Mouse (Mus musculus): ENCODE measurements at regions not wholly inside any gene's neighbourhood (a gene's known extent, or its start where the extent isn't known, plus 50 kb on each side); places are given as distances from the start of the nearest gene placed in this dataset.

DNA sequence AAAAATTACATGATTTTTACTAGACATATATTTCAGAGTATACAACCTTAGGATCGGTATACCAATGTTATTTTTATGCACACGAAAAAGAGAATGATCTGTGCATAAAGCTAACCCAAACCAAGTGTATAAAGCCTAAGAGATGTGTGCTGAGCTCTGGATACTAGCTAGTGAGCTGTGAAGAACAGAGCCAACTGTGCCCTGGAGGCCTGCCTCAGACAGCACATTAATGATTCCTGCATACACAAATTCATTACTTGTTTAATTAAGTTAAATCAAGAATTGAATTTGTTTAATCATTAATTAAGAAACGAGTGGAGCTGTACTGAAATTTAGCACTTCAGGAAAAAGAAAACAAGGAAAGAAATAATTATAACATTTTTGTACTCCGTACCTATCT is 139.0 kb upstream of the Prkcq start:
- no peak for TF ChIP-seq POLR2A (IDR thresholded peaks at IDR 0.05; ENCODE audit: borderline replicate concordance, control insufficient read depth, low read depth, low read length)
- TF ChIP-seq CTCF (IDR thresholded peaks at IDR 0.05; ENCODE audit: control insufficient read depth, insufficient read depth, low read length), result no peak
- Histone ChIP-seq H3K4me1 (ENCODE audit: control insufficient read depth, insufficient read depth, low read length) (no peaks in the 10 kb centered on the region), H3K4me3 (replicated peaks; ENCODE audit: control insufficient read depth, low read depth, low read length) (no peak overlapping the region), H3K27ac (ENCODE audit: control insufficient read depth, insufficient read depth, low read depth, low read length, poor library complexity) (no peak overlapping the region)
- 77% methylated on average over 4 of the region's 4 CpGs for WGBS

DNA sequence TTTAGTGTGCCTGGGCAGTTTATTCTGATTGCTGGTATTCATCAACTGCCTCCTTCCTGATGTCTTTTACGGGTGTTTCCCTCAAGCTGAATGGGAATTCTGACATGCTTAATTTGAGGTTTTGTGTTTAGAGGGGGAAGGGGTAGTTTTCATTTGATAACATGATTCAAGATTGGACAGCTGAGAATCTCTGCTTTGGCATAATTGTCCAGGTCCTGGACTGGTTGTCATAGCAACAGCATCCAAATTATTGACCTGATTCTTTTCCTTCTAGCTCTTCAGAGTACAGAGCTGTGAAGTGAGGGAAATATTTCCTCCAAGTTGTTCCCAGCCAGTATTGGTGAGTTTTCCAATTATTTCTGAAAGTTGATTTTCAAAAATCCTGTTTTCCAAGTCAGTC is 137.7 kb upstream of the Prkcq start:
- TF ChIP-seq POLR2A (IDR thresholded peaks at IDR 0.05; ENCODE audit: borderline replicate concordance, control insufficient read depth, low read depth, low read length) (no peak), CTCF (IDR thresholded peaks at IDR 0.05; ENCODE audit: control insufficient read depth, insufficient read depth, low read length) (no peak)
- no peak overlapping the region for H3K4me3 ChIP-seq (replicated peaks; ENCODE audit: control insufficient read depth, low read depth, low read length)
- 60% methylated on average over 1 of the region's 1 CpGs for WGBS
- no peaks in the 10 kb centered on the region for H3K4me1 ChIP-seq (ENCODE audit: control insufficient read depth, insufficient read depth, low read length)
- no peak overlapping the region for H3K27ac ChIP-seq (ENCODE audit: control insufficient read depth, insufficient read depth, low read depth, low read length, poor library complexity)

DNA sequence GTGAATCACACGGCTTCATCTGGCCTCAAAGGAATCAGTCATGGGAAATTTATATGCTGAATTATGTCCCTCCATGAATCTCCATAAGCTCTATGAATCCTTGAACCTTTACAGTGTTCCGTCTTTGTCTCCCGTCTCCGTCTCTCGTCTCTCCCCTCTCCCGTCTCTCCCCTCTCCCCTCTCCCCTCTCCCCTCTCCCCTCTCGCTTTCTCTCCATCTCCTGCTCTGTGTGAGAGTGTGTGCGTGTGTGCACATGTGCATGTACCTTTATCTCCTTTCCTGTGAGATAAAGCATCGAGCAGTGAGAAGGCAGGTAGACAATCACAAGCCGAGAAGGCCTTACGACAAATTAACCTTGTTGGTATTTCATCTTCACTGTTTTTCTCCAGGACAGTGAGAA is 134.6 kb upstream of the Prkcq start:
- no peaks in the 10 kb centered on the region for H3K4me1 ChIP-seq (ENCODE audit: control insufficient read depth, insufficient read depth, low read length)
- H3K27ac ChIP-seq (ENCODE audit: control insufficient read depth, insufficient read depth, low read depth, low read length, poor library complexity), result no peak overlapping the region
- TF ChIP-seq POLR2A (IDR thresholded peaks at IDR 0.05; ENCODE audit: borderline replicate concordance, control insufficient read depth, low read depth, low read length), result no peak
- no peak for TF ChIP-seq CTCF (IDR thresholded peaks at IDR 0.05; ENCODE audit: control insufficient read depth, insufficient read depth, low read length)
- 80% methylated on average over 11 of the region's 11 CpGs for WGBS
- H3K4me3 ChIP-seq (replicated peaks; ENCODE audit: control insufficient read depth, low read depth, low read length), result no peak overlapping the region

DNA sequence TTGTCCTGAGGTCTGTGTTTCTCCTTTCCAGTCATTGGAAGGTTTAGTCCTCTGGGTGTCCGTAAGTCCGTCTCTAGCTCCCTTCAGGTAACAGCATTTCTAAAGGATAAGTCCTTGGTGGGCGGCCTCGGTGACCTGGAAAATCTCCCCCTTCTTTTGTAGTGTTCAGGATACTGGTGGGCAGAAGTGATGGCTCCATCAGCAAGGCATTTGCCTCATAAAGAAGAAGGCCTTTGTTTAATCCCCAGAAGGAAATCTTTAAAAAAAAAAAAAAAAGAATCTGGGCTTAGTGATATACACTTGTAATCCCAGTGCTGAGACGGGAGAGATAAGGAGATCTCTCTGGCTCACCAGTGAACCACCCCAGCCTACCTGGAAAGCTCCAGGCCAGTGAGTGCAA is 133.5 kb upstream of the Prkcq start:
- 80% methylated on average over 5 of the region's 5 CpGs for WGBS
- Histone ChIP-seq H3K27ac (ENCODE audit: control insufficient read depth, insufficient read depth, low read depth, low read length, poor library complexity) (no peak overlapping the region), H3K4me3 (replicated peaks; ENCODE audit: control insufficient read depth, low read depth, low read length) (no peak overlapping the region), H3K4me1 (ENCODE audit: control insufficient read depth, insufficient read depth, low read length) (no peaks in the 10 kb centered on the region)
- TF ChIP-seq POLR2A (IDR thresholded peaks at IDR 0.05; ENCODE audit: borderline replicate concordance, control insufficient read depth, low read depth, low read length) (no peak), CTCF (IDR thresholded peaks at IDR 0.05; ENCODE audit: control insufficient read depth, insufficient read depth, low read length) (no peak)

DNA sequence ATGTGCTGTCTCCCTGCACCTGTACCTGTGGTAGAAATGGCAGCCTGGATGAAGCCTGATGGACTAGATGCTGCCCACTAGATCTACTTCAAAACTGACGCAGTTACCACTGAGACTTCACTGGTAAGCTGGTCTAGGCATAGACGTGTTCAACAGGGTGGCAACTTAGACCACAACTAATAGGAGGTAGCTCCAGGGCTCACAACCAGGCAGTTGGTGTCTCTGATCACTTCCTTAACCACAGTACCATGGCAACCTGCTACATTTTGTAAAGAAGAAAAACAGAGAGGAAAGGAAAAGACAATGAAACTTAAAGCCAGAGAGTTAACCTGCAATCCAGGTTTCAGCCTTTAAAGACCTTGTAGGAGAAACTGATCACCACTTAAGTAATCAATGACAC is 131.9 kb upstream of the Prkcq start:
- TF ChIP-seq CTCF (IDR thresholded peaks at IDR 0.05; ENCODE audit: control insufficient read depth, insufficient read depth, low read length) (no peak), POLR2A (IDR thresholded peaks at IDR 0.05; ENCODE audit: borderline replicate concordance, control insufficient read depth, low read depth, low read length) (no peak)
- Histone ChIP-seq H3K4me3 (replicated peaks; ENCODE audit: control insufficient read depth, low read depth, low read length) (no peak overlapping the region), H3K4me1 (ENCODE audit: control insufficient read depth, insufficient read depth, low read length) (no peaks in the 10 kb centered on the region), H3K27ac (ENCODE audit: control insufficient read depth, insufficient read depth, low read depth, low read length, poor library complexity) (no peak overlapping the region)
- 43% methylated on average over 2 of the region's 2 CpGs for WGBS

- no peak overlapping the region for H3K4me3 ChIP-seq (replicated peaks; ENCODE audit: control insufficient read depth, low read depth, low read length)
- no peak overlapping the region for H3K27ac ChIP-seq (ENCODE audit: control insufficient read depth, insufficient read depth, low read depth, low read length, poor library complexity)
- WGBS, result 74% methylated on average over 3 of the region's 3 CpGs
- no peaks in the 10 kb centered on the region for H3K4me1 ChIP-seq (ENCODE audit: control insufficient read depth, insufficient read depth, low read length)
- TF ChIP-seq CTCF (IDR thresholded peaks at IDR 0.05; ENCODE audit: control insufficient read depth, insufficient read depth, low read length), result no peak
- TF ChIP-seq POLR2A (IDR thresholded peaks at IDR 0.05; ENCODE audit: borderline replicate concordance, control insufficient read depth, low read depth, low read length), result no peak
Measured at GRCm38 (mm10) chr2:11044727-11045274, 127.1 kb upstream of the Prkcq start.

DNA sequence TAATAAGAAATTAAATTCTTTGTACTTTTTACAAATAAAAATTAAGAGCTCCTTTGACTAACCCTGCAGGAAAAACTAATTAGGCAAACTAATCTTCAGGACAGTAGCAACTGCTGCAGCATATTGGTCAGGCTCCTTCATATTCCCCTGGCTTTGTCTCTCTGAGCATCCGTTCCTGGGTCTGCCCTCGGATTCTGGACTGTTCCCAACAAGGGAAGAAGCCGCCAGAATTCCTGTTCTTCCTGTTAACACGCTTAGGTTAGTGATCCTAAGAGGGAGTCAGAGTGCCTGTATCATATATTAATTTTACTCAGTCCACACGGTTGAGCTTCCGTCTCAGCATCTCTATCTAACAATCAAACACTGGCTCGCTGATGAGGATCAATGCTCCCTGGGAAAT is 120.3 kb upstream of the Prkcq start:
- TF ChIP-seq POLR2A (IDR thresholded peaks at IDR 0.05; ENCODE audit: borderline replicate concordance, control insufficient read depth, low read depth, low read length) (no peak), CTCF (IDR thresholded peaks at IDR 0.05; ENCODE audit: control insufficient read depth, insufficient read depth, low read length) (no peak)
- Histone ChIP-seq H3K4me3 (replicated peaks; ENCODE audit: control insufficient read depth, low read depth, low read length) (no peak overlapping the region), H3K27ac (ENCODE audit: control insufficient read depth, insufficient read depth, low read depth, low read length, poor library complexity) (no peak overlapping the region), H3K4me1 (ENCODE audit: control insufficient read depth, insufficient read depth, low read length) (no peaks in the 10 kb centered on the region)
- 81% methylated on average over 7 of the region's 7 CpGs for WGBS

GRCm38 (mm10) chr2:11059731-11060425 is 112.0 kb upstream of the Prkcq start:
- peak; percentile 29; the same call in 1 of the 2 replicates for TF ChIP-seq CTCF (IDR thresholded peaks at IDR 0.05; ENCODE audit: control insufficient read depth, insufficient read depth, low read length)
- no peak for TF ChIP-seq POLR2A (IDR thresholded peaks at IDR 0.05; ENCODE audit: borderline replicate concordance, control insufficient read depth, low read depth, low read length)
- no peak overlapping the region for H3K4me3 ChIP-seq (replicated peaks; ENCODE audit: control insufficient read depth, low read depth, low read length)
- 19% methylated on average over 9 of the region's 9 CpGs for WGBS
- no peaks in the 10 kb centered on the region for H3K4me1 ChIP-seq (ENCODE audit: control insufficient read depth, insufficient read depth, low read length)
- H3K27ac ChIP-seq (ENCODE audit: control insufficient read depth, insufficient read depth, low read depth, low read length, poor library complexity), result no peak overlapping the region

Measured in bone marrow, adult 2 months (tissue).